Mouse (Mus musculus) left cerebral cortex, postnatal 36 days (tissue): Measurements from ENCODE around the gene Elof1. TPM values are rescaled to one million over a fixed set of nuclear protein-coding genes. Genes with fewer than 3 reads are reported as not detected.

Experiments used
- DNase-seq, 2 experiments: peaks; one replicate each; pipeline ENCODE4 v3.0.0; 2021 to 2022; ENCODE audit warnings: low spot score in 2 of 2, mixed read lengths in 1 of 2
- intact Hi-C: fragments of 180-260 bp; cut with DNase I; formaldehyde crosslinking; loops from one replicate; pipeline ENCODE4 v1.15.1; 2025
- microRNA-seq: library from miRNA; unstranded; fragments of <30 nt; microRNA quantifications from one replicate; pipeline ENCODE4 v1.2.0, GENCODE M21; 2022
- total RNA-seq, 2 experiments: library from RNA; stranded (reverse); gene quantifications; 2 replicates each; pipeline ENCODE4 v1.2.3; 2021

Elof1 gene
- total RNA-seq, 2 experiments from 2014 or later: 58.8 to 75.1 TPM

GRCm38 (mm10) chr9:22065642-22066041, 51.3 kb downstream of the Elof1 start:
- no peak for DNase-seq
- intact Hi-C loops: loop anchor here (5.0 kb wide), 1 partner anchor 77 kb away; no protein-coding TSS in a partner anchor

- intact Hi-C loops: no loop called here
- no peak for DNase-seq
Observed at GRCm38 (mm10) chr9:22064341-22064740, 52.6 kb downstream of the Elof1 start.

Small RNA genes within 50 kb of the gene (microRNA-seq; reads per million reads assigned to microRNA genes)
- gene Mir7084: 2.8 reads per million, percentile 5 among the genes with 10 or more reads in this experiment

Other genes with a start within 250 kb of the Elof1 start
- 10 to 100 TPM; 13.5 to 16.1 TPM for gene Rab3d, start 199.0 kb downstream of the Elof1 start, total RNA-seq
- gene Ccdc159, start 189.7 kb downstream of the Elof1 start, total RNA-seq: 10 to 100 TPM; 13.0 to 20.1 TPM
- 10 to 100 TPM; 32.8 to 38.5 TPM for gene Tmem205, start 189.6 kb downstream of the Elof1 start, total RNA-seq
- 100 to 1,000 TPM; 193 to 201 TPM for gene Plppr2, start 180.1 kb downstream of the Elof1 start, total RNA-seq
- 10 to 100 TPM; 14.8 to 15.2 TPM for gene Swsap1, start 161.4 kb downstream of the Elof1 start, total RNA-seq
- gene Epor, start 153.7 kb downstream of the Elof1 start, total RNA-seq: 10 to 100 TPM in 1 of 2 experiments, 1 to 10 TPM in 1; 7.7 to 11.6 TPM
- gene Rgl3, start 127.7 kb downstream of the Elof1 start, total RNA-seq: 1 to 10 TPM; 1.7 to 2.5 TPM
- gene Ccdc151, start 114.5 kb downstream of the Elof1 start, total RNA-seq: 10 to 100 TPM in 1 of 2 experiments, 1 to 10 TPM in 1; 6.8 to 10.0 TPM
- gene Prkcsh, start 114.4 kb downstream of the Elof1 start, total RNA-seq: 10 to 100 TPM; 92.6 to 98.6 TPM
- gene Elavl3, start 65.1 kb downstream of the Elof1 start, total RNA-seq: 100 to 1,000 TPM; 155 to 158 TPM
- 1 to 10 TPM; 3.0 to 5.5 TPM for gene Gm49318, start 45.9 kb downstream of the Elof1 start, total RNA-seq
- 10 to 100 TPM; 18.7 to 22.8 TPM for gene Zfp653, start 45.8 kb downstream of the Elof1 start, total RNA-seq
- 10 to 100 TPM; 42.3 to 48.2 TPM for gene Ecsit, start 31.7 kb downstream of the Elof1 start, total RNA-seq
- under 1 TPM; 0.44 to 0.93 TPM for gene Cnn1, start 18.0 kb downstream of the Elof1 start, total RNA-seq
- under 1 TPM in 1 of 2 experiments, not detected in 1; 0.62 TPM for gene Acp5, start 18.5 kb upstream of the Elof1 start, total RNA-seq
- 10 to 100 TPM; 45.7 to 46.6 TPM for gene Pigyl, start 39.7 kb upstream of the Elof1 start, total RNA-seq
- gene Zfp872, start 70.9 kb upstream of the Elof1 start, total RNA-seq: not detected
- gene Zfp809, start 108.5 kb upstream of the Elof1 start, total RNA-seq: 10 to 100 TPM; 19.1 to 23.6 TPM
- 1 to 10 TPM; 4.3 to 4.4 TPM for gene Zfp599, start 142.7 kb upstream of the Elof1 start, total RNA-seq
- 10 to 100 TPM; 16.5 to 20.4 TPM for gene Zfp810, start 190.5 kb upstream of the Elof1 start, total RNA-seq